Mouse (Mus musculus): Measurements from ENCODE around the gene Mpdz. TPM values are rescaled to one million over a fixed set of nuclear protein-coding genes. Genes with fewer than 3 reads are reported as not detected.

Mpdz gene
- polyA plus RNA-seq, 1 experiment = 10.1 TPM

- no peak for TF ChIP-seq E2F4 (IDR thresholded peaks at IDR 0.05; ENCODE audit: insufficient read depth)
- TF ChIP-seq REST (IDR thresholded peaks at IDR 0.05; ENCODE audit: insufficient read depth, insufficient read length) = no peak
- no peak for TF ChIP-seq CEBPB (IDR thresholded peaks at IDR 0.05; ENCODE audit: insufficient read depth, poor library complexity, severe bottlenecking)
- no peak for TF ChIP-seq MAX (IDR thresholded peaks at IDR 0.05; ENCODE audit: low read depth)
- TF ChIP-seq TCF3 (IDR thresholded peaks at IDR 0.05; ENCODE audit: insufficient read length, low read depth) = no peak
- no peak for TF ChIP-seq POLR2AphosphoS2 (IDR thresholded peaks at IDR 0.05; ENCODE audit: insufficient read length, low read depth)
- TF ChIP-seq SRF (IDR thresholded peaks at IDR 0.05; ENCODE audit: control insufficient read depth, insufficient read length, low read depth) = no peak
- no peak for TF ChIP-seq POLR2A (IDR thresholded peaks at IDR 0.05; ENCODE audit: insufficient read length, low read depth)
- no peak for TF ChIP-seq USF1 (IDR thresholded peaks at IDR 0.05; ENCODE audit: low read depth)
- no peak for TF ChIP-seq MYOD1 (IDR thresholded peaks at IDR 0.05; ENCODE audit: control insufficient read depth in 1 of 3, insufficient read length in 2 of 3, low read depth in 2 of 3)
- Histone ChIP-seq H3ac (ENCODE audit: control insufficient read depth, insufficient read length) (no peak overlapping the region), H3K4me3 (no peak overlapping the region), H3K36me3 (ENCODE audit: control insufficient read depth, insufficient read depth) (peaks cover 17% of the 10 kb centered on the region), H3K79me2 (ENCODE audit: control insufficient read depth, insufficient read depth) (no peaks in the 10 kb centered on the region), H3K27me3 (ENCODE audit: control insufficient read depth, insufficient read depth, insufficient read length) (no peaks in the 10 kb centered on the region), H3K4me2 (ENCODE audit: low read depth) (no peak overlapping the region)
These were observed 144.2 kb downstream of the Mpdz start for GRCm38 (mm10) chr4:81298384-81298783.

GRCm38 (mm10) chr4:81293309-81293708 lies 149.3 kb downstream of the Mpdz start:
- H3K36me3 ChIP-seq (ENCODE audit: control insufficient read depth, insufficient read depth) = peaks cover 25% of the 10 kb centered on the region

GRCm38 (mm10) chr4:81285564-81285963 lies 157.1 kb downstream of the Mpdz start:
- no peaks in the 10 kb centered on the region for H3K27me3 ChIP-seq (ENCODE audit: control insufficient read depth, insufficient read depth, insufficient read length)
- H3K79me2 ChIP-seq (ENCODE audit: control insufficient read depth, insufficient read depth) = no peaks in the 10 kb centered on the region
- no peak overlapping the region for H3K4me2 ChIP-seq (ENCODE audit: low read depth)
- H3ac ChIP-seq (ENCODE audit: control insufficient read depth, insufficient read length) = no peak overlapping the region
- H3K36me3 ChIP-seq (ENCODE audit: control insufficient read depth, insufficient read depth) = peaks cover 21% of the 10 kb centered on the region
- TF ChIP-seq TCF12 (IDR thresholded peaks at IDR 0.05; ENCODE audit: insufficient read depth, poor library complexity, severe bottlenecking) = no peak
- TF ChIP-seq POLR2AphosphoS2 (IDR thresholded peaks at IDR 0.05; ENCODE audit: insufficient read length, low read depth) = no peak
- TF ChIP-seq MYOD1 (IDR thresholded peaks at IDR 0.05; ENCODE audit: control insufficient read depth in 1 of 3, insufficient read length in 2 of 3, low read depth in 2 of 3) = no peak
- no peak for TF ChIP-seq TCF3 (IDR thresholded peaks at IDR 0.05; ENCODE audit: insufficient read length, low read depth)
- no peak for TF ChIP-seq USF1 (IDR thresholded peaks at IDR 0.05; ENCODE audit: low read depth)
- TF ChIP-seq SRF (IDR thresholded peaks at IDR 0.05; ENCODE audit: control insufficient read depth, insufficient read length, low read depth) = no peak
- no peak for TF ChIP-seq E2F4 (IDR thresholded peaks at IDR 0.05; ENCODE audit: insufficient read depth)
- TF ChIP-seq MAX (IDR thresholded peaks at IDR 0.05; ENCODE audit: low read depth) = no peak
- TF ChIP-seq REST (IDR thresholded peaks at IDR 0.05; ENCODE audit: insufficient read depth, insufficient read length) = no peak
- no peak for TF ChIP-seq MYOG (IDR thresholded peaks at IDR 0.05; ENCODE audit: control insufficient read depth in 1 of 3, insufficient read depth in 1 of 3, insufficient read length in 2 of 3, low read depth in 2 of 3)
- TF ChIP-seq CEBPB (IDR thresholded peaks at IDR 0.05; ENCODE audit: insufficient read depth, poor library complexity, severe bottlenecking) = no peak
- no peak for TF ChIP-seq POLR2A (IDR thresholded peaks at IDR 0.05; ENCODE audit: insufficient read length, low read depth)
- no peak overlapping the region for H3K4me3 ChIP-seq

More at GRCm38 (mm10) chr4:81293309-81293708, 149.3 kb downstream of the Mpdz start:
- Histone ChIP-seq H3ac (ENCODE audit: control insufficient read depth, insufficient read length) (no peak overlapping the region), H3K27me3 (ENCODE audit: control insufficient read depth, insufficient read depth, insufficient read length) (no peaks in the 10 kb centered on the region), H3K79me2 (ENCODE audit: control insufficient read depth, insufficient read depth) (no peaks in the 10 kb centered on the region), H3K4me3 (no peak overlapping the region), H3K4me2 (ENCODE audit: low read depth) (no peak overlapping the region)
- no peak for TF ChIP-seq POLR2AphosphoS2 (IDR thresholded peaks at IDR 0.05; ENCODE audit: insufficient read length, low read depth)
- no peak for TF ChIP-seq TCF3 (IDR thresholded peaks at IDR 0.05; ENCODE audit: insufficient read length, low read depth)
- TF ChIP-seq REST (IDR thresholded peaks at IDR 0.05; ENCODE audit: insufficient read depth, insufficient read length) = no peak
- TF ChIP-seq SRF (IDR thresholded peaks at IDR 0.05; ENCODE audit: control insufficient read depth, insufficient read length, low read depth) = no peak
- TF ChIP-seq E2F4 (IDR thresholded peaks at IDR 0.05; ENCODE audit: insufficient read depth) = no peak
- no peak for TF ChIP-seq MAX (IDR thresholded peaks at IDR 0.05; ENCODE audit: low read depth)
- TF ChIP-seq TCF12 (IDR thresholded peaks at IDR 0.05; ENCODE audit: insufficient read depth, poor library complexity, severe bottlenecking) = no peak
- TF ChIP-seq USF1 (IDR thresholded peaks at IDR 0.05; ENCODE audit: low read depth) = no peak
- no peak for TF ChIP-seq CEBPB (IDR thresholded peaks at IDR 0.05; ENCODE audit: insufficient read depth, poor library complexity, severe bottlenecking)
- TF ChIP-seq POLR2A (IDR thresholded peaks at IDR 0.05; ENCODE audit: insufficient read length, low read depth) = no peak
- TF ChIP-seq MYOD1 (IDR thresholded peaks at IDR 0.05; ENCODE audit: control insufficient read depth in 1 of 3, insufficient read length in 2 of 3, low read depth in 2 of 3) = no peak
- TF ChIP-seq MYOG (IDR thresholded peaks at IDR 0.05; ENCODE audit: control insufficient read depth in 1 of 3, insufficient read depth in 1 of 3, insufficient read length in 2 of 3, low read depth in 2 of 3) = no peak

GRCm38 (mm10) chr4:81283611-81284010 lies 159.0 kb downstream of the Mpdz start:
- Histone ChIP-seq H3K36me3 (ENCODE audit: control insufficient read depth, insufficient read depth) (peaks cover 27% of the 10 kb centered on the region), H3K79me2 (ENCODE audit: control insufficient read depth, insufficient read depth) (no peaks in the 10 kb centered on the region), H3K4me2 (ENCODE audit: low read depth) (no peak overlapping the region), H3ac (ENCODE audit: control insufficient read depth, insufficient read length) (no peak overlapping the region), H3K27me3 (ENCODE audit: control insufficient read depth, insufficient read depth, insufficient read length) (no peaks in the 10 kb centered on the region), H3K4me3 (no peak overlapping the region)
- no peak for TF ChIP-seq TCF3 (IDR thresholded peaks at IDR 0.05; ENCODE audit: insufficient read length, low read depth)
- no peak for TF ChIP-seq MYOG (IDR thresholded peaks at IDR 0.05; ENCODE audit: control insufficient read depth in 1 of 3, insufficient read depth in 1 of 3, insufficient read length in 2 of 3, low read depth in 2 of 3)
- TF ChIP-seq CEBPB (IDR thresholded peaks at IDR 0.05; ENCODE audit: insufficient read depth, poor library complexity, severe bottlenecking) = no peak
- no peak for TF ChIP-seq TCF12 (IDR thresholded peaks at IDR 0.05; ENCODE audit: insufficient read depth, poor library complexity, severe bottlenecking)
- no peak for TF ChIP-seq MAX (IDR thresholded peaks at IDR 0.05; ENCODE audit: low read depth)
- no peak for TF ChIP-seq POLR2A (IDR thresholded peaks at IDR 0.05; ENCODE audit: insufficient read length, low read depth)
- TF ChIP-seq SRF (IDR thresholded peaks at IDR 0.05; ENCODE audit: control insufficient read depth, insufficient read length, low read depth) = no peak
- TF ChIP-seq POLR2AphosphoS2 (IDR thresholded peaks at IDR 0.05; ENCODE audit: insufficient read length, low read depth) = no peak
- TF ChIP-seq REST (IDR thresholded peaks at IDR 0.05; ENCODE audit: insufficient read depth, insufficient read length) = no peak
- no peak for TF ChIP-seq E2F4 (IDR thresholded peaks at IDR 0.05; ENCODE audit: insufficient read depth)
- no peak for TF ChIP-seq USF1 (IDR thresholded peaks at IDR 0.05; ENCODE audit: low read depth)
- no peak for TF ChIP-seq MYOD1 (IDR thresholded peaks at IDR 0.05; ENCODE audit: control insufficient read depth in 1 of 3, insufficient read length in 2 of 3, low read depth in 2 of 3)

Data from myocyte (in vitro differentiated cells).